Mouse (Mus musculus): Measurements from ENCODE around the gene Mthfr.

- TF ChIP-seq TCF12 (IDR thresholded peaks at IDR 0.05; ENCODE audit: low read depth, low read length) (no peak), CHD2 (IDR thresholded peaks at IDR 0.05; ENCODE audit: low read length) (no peak), MXI1 (IDR thresholded peaks at IDR 0.05; ENCODE audit: low read depth, low read length) (no peak), E2F4 (IDR thresholded peaks at IDR 0.05; ENCODE audit: insufficient replicate concordance, low read depth, low read length) (no peak), POLR2A (IDR thresholded peaks at IDR 0.05; ENCODE audit: low read depth, low read length) (no peak), MAZ (IDR thresholded peaks at IDR 0.05; ENCODE audit: low read depth, low read length) (no peak), RAD21 (IDR thresholded peaks at IDR 0.05; ENCODE audit: low read depth, low read length) (peak; percentile 21), MAX (IDR thresholded peaks at IDR 0.05; ENCODE audit: low read length) (no peak), CTCF (conservative IDR thresholded peaks at IDR 0.05 in 1 of 2, IDR thresholded peaks at IDR 0.05 in 1 of 2; ENCODE audit: low read depth in 2 of 2, low read length in 2 of 2) (peak; percentile 33 to 69; a peak in 3 of 4 replicates), SMC3 (IDR thresholded peaks at IDR 0.05; ENCODE audit: low read depth, low read length) (peak; percentile 57), MYC (IDR thresholded peaks at IDR 0.05; ENCODE audit: low read depth, low read length) (no peak)
These were observed 21.5 kb downstream of the Mthfr start for GRCm38 (mm10) chr4:148060120-148061085.

Data from CH12.LX (cell line).